In the genomic region with DNA sequence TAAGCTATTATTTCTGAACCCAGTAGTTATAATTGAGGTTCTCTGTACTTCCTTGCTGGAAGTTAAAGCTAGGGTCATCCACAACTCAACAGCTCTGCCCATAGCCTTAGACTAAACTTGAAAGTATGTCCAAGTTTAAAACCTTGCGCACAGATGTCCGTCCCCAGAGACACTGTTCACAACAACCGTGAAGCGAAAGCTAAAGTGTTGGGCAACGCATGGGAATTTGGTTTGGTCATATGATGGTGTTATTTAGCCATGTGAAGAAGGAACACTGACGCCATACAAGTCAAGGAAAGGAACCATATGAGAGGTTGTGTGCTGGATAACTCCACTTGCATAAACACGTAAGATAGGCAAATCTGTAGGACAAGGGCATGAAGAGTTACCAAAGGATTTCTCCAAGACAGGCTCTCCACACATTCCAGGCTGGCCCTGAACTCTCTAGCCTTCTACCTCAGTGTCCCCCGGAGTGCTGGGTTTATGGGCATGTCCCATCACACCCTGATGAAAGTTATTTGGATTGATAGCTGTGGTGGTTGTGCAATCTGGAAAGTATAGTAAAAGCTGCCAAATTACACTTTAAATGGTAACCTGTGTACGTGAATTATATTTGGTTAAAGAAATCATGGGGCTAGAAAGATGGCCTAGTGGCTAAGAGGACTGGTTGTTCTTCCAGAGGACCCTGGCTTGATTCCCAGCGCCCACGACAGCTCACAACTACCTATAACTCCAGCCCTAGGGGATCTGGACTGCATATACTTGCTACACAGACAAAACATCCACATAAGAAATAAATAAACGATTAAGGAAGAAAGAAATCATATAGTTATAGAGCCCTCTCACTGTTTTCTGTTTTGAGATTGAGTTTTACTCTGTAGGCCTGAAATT, we compare ENCODE assay signal across 25 mouse cellular contexts.
"Had no signal": no experiment of that assay in that cellular context is flagged by ENCODE, and none has a peak within 500 bp of the region (broad histone marks: within the 10 kb centered on the region; RNA-seq: fewer than 3 reads in every experiment).

No protein-coding gene starts in this region.

- H3K27ac ChIP-seq: heart, adult 2 months; heart, embryonic 13.5 days; heart, embryonic 15.5 days; hindbrain, embryonic 13.5 days; hindbrain, embryonic 15.5 days; hindbrain, postnatal 0 days; layer of hippocampus, adult 2 months; limb, embryonic 13.5 days; limb, embryonic 15.5 days; liver, embryonic 14.5 days had no signal

- H3K4me2 ChIP-seq: heart, embryonic 11.5 days; heart, embryonic 13.5 days; heart, embryonic 15.5 days; hindbrain, embryonic 13.5 days; hindbrain, embryonic 15.5 days; limb, embryonic 13.5 days; limb, embryonic 15.5 days; liver, embryonic 11.5 days had no signal

- H3K36me3 ChIP-seq: heart, embryonic 13.5 days; heart, embryonic 15.5 days; hindbrain, embryonic 13.5 days; hindbrain, embryonic 15.5 days; limb, embryonic 13.5 days; limb, embryonic 15.5 days had no signal

- H3K9ac ChIP-seq: heart, embryonic 13.5 days; heart, embryonic 15.5 days; hindbrain, embryonic 13.5 days; hindbrain, embryonic 15.5 days; limb, embryonic 13.5 days; limb, embryonic 15.5 days; liver, embryonic 14.5 days had no signal

- DNase-seq: gastrocnemius, postnatal 14 days; gastrocnemius, postnatal 36 days; heart, adult 11 months; heart, adult 2 months; heart, postnatal 14 days; heart, postnatal 36 days; kidney, adult 18-20 months; kidney, adult 8-10 months; kidney, postnatal 10 days; kidney, postnatal 25 days; kidney, postnatal 4 days; layer of hippocampus, postnatal 36 days; left cerebral cortex, postnatal 4 days had no signal

- H3K4me3 ChIP-seq: heart, adult 2 months; heart, embryonic 13.5 days; heart, embryonic 15.5 days; hindbrain, embryonic 13.5 days; hindbrain, embryonic 15.5 days; layer of hippocampus, adult 2 months; limb, embryonic 13.5 days; limb, embryonic 15.5 days had no signal

- ATAC-seq: hindbrain, postnatal 0 days; intestine, embryonic 16.5 days had no signal

- H3K27me3 ChIP-seq: heart, embryonic 13.5 days; heart, embryonic 15.5 days; limb, embryonic 13.5 days; limb, embryonic 15.5 days had no signal

- H3K9me3 ChIP-seq: heart, embryonic 13.5 days; heart, embryonic 15.5 days; hindbrain, embryonic 13.5 days; hindbrain, embryonic 15.5 days; limb, embryonic 13.5 days; limb, embryonic 15.5 days had no signal
